Mouse (Mus musculus) forebrain, embryonic 10.5 days (tissue): ENCODE results near the gene Cacng2. TPM values are rescaled to one million over a fixed set of nuclear protein-coding genes. Genes with fewer than 3 reads are reported as not detected.

ENCODE experiments used
- DNase-seq: peaks from one replicate; pipeline ENCODE4 v3.0.0-alpha.2; 2017; ENCODE audit warnings: low spot score; ENCODE audit errors: extremely low spot score
- H3K27ac ChIP-seq: fragments of 300-500 bp; sonication (generic); 2 replicates; pipeline ENCODE4 v1.5.1; 2016; ENCODE audit warnings: mild to moderate bottlenecking
- H3K27me3 ChIP-seq: fragments of 300-500 bp; sonication (generic); 2 replicates; pipeline ENCODE4 v1.6.1; 2016; ENCODE audit warnings: mild to moderate bottlenecking; ENCODE audit not compliant: poor library complexity, severe bottlenecking
- H3K36me3 ChIP-seq: fragments of 300-500 bp; sonication (generic); replicated peaks from 2 replicates; pipeline ENCODE4 v1.6.1; 2016; ENCODE audit warnings: mild to moderate bottlenecking, moderate library complexity
- H3K4me1 ChIP-seq: fragments of 300-500 bp; sonication (generic); 2 replicates; pipeline ENCODE4 v1.6.1; 2016
- H3K4me3 ChIP-seq: fragments of 300-500 bp; sonication (generic); 2 replicates; pipeline ENCODE4 v1.5.1; 2016; ENCODE audit warnings: mild to moderate bottlenecking, moderate library complexity
- H3K9me3 ChIP-seq: fragments of 300-500 bp; sonication (generic); 2 replicates; pipeline ENCODE4 v1.6.1; 2016; ENCODE audit warnings: mild to moderate bottlenecking, moderate library complexity
- WGBS: fragments of 180-500 bp; shearing (Covaris S2); methylation state at CpG from one replicate; pipeline ENCODE4 v1.1.7; 2016; 5-methylcytosine and 5-hydroxymethylcytosine counted together
- polyA plus RNA-seq: library from polyadenylated mRNA; unstranded; fragments of >200 nt; fragmentation: Nextera tagmentation; extraction: Ambion mirVana; gene quantifications from 2 replicates; pipeline ENCODE4 v1.2.1, GENCODE M21; 2016

Cacng2 gene
- polyA plus RNA-seq, 1 experiment from 2014 or later, result 0.20 TPM

GRCm38 (mm10) chr15:77982195-77982939 lies 137.5 kb downstream of the Cacng2 start:
- peak; percentile 73 for DNase-seq
- 30% methylated on average over 18 of the region's 18 CpGs for WGBS
- Histone ChIP-seq H3K4me3 (no peak overlapping the region), H3K36me3 (no peaks in the 10 kb centered on the region), H3K27ac (no peak overlapping the region), H3K4me1 (no peaks in the 10 kb centered on the region), H3K27me3 (peaks cover 6% of the 10 kb centered on the region; the same call in 1 of the 2 replicates), H3K9me3 (no peaks in the 10 kb centered on the region)

DNA sequence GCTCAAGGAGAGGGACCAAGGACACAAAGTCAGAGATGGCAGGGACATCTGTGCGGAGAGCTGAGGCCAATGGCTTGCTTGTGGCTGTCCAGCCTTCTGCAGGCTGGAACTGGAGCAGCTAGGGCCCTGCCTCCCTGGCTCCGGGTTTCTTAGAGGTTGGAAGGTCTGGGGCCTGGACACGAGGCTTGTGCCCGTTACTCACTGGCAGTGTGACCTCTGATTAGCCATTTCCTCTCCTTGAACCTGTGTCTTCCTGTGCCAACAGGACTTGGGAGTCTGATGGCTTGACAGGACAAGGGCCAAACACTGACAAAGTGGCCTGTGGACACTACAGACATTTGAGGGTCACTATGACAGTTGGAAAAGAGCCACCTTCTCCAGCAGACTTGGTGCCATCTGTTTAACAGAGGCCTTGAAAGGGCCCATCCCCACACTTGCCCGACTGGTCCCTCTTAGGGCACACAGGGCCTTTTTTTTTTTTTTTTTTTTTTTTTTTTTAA lies 138.6 kb downstream of the Cacng2 start:
- H3K4me1 ChIP-seq, result no peaks in the 10 kb centered on the region
- H3K4me3 ChIP-seq, result no peak overlapping the region
- no peak for DNase-seq
- H3K36me3 ChIP-seq, result no peaks in the 10 kb centered on the region
- no peak overlapping the region for H3K27ac ChIP-seq
- peaks cover 6% of the 10 kb centered on the region; the same call in 1 of the 2 replicates for H3K27me3 ChIP-seq
- WGBS, result 63% methylated on average over 5 of the region's 5 CpGs
- H3K9me3 ChIP-seq, result no peaks in the 10 kb centered on the region

DNA sequence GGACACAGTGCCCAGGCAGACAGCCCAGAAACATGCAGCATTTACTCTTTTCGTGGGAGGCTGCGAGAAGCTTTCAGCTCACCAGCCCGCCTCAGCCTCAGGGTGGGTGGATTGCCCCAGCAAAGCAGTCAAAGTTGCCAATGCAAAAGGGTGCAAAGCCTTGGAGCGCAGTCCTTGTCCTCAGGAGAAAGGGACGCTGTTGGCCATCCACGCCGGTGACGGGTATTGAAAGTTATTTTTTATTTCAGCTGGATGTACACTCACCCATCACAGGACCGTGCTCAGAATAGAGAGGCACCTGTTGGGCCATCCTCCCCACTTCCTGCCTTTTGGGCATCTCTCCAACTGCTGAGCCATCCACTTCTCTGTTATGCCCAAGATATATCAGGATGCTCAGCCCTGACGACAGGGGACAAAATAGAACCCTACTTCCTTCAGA lies 140.4 kb downstream of the Cacng2 start:
- Histone ChIP-seq H3K9me3 (no peaks in the 10 kb centered on the region), H3K36me3 (no peaks in the 10 kb centered on the region), H3K27ac (no peak overlapping the region), H3K27me3 (peaks cover 6% of the 10 kb centered on the region; the same call in 1 of the 2 replicates), H3K4me1 (no peaks in the 10 kb centered on the region), H3K4me3 (no peak overlapping the region)
- WGBS, result 88% methylated on average over 10 of the region's 10 CpGs
- DNase-seq, result no peak

- no peaks in the 10 kb centered on the region for H3K4me1 ChIP-seq
- H3K9me3 ChIP-seq, result no peaks in the 10 kb centered on the region
- 70% methylated on average over 3 of the region's 3 CpGs for WGBS
- no peak overlapping the region for H3K4me3 ChIP-seq
- H3K27me3 ChIP-seq, result peaks cover 6% of the 10 kb centered on the region; the same call in 1 of the 2 replicates
- no peak overlapping the region for H3K27ac ChIP-seq
- no peaks in the 10 kb centered on the region for H3K36me3 ChIP-seq
- no peak for DNase-seq
Observed at GRCm38 (mm10) chr15:77977663-77978062, 142.2 kb downstream of the Cacng2 start.

DNA sequence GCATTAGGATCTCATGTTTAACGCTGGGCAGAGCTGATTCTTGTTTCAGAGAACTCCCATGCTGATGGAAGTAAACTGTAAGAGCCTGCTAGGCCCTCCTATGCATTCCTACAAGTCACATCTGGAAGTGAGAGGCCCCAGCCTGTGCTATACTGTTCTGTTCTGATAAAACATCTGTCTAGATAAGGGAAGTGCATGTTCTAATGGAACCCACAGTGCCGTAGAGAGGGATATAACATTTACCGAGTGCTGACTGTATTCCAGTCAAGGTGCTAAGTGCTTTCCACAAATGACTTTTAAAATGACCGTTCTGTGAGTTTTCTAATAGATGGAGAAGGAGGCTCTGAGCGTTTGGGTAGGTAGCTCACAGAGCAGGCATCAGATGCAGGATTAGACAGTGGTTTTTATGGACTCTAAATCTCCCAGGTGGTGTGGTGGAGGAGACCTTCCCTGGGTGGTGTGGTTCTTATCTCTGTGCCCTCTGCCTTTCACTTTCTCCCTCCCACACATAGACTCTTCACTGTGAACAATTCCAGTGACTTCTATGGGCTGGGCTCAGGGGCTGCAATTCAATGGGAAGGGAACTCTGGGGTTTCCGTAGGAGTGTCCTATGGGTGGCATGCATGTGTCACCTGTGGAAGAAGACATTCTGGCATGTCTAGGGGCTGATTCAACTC lies 145.5 kb downstream of the Cacng2 start:
- no peak for DNase-seq
- peaks cover 18% of the 10 kb centered on the region for H3K4me1 ChIP-seq
- H3K27me3 ChIP-seq, result no peaks in the 10 kb centered on the region
- 75% methylated on average over 6 of the region's 6 CpGs for WGBS
- no peaks in the 10 kb centered on the region for H3K9me3 ChIP-seq
- no peak overlapping the region for H3K27ac ChIP-seq
- no peak overlapping the region for H3K4me3 ChIP-seq
- H3K36me3 ChIP-seq, result no peaks in the 10 kb centered on the region

DNA sequence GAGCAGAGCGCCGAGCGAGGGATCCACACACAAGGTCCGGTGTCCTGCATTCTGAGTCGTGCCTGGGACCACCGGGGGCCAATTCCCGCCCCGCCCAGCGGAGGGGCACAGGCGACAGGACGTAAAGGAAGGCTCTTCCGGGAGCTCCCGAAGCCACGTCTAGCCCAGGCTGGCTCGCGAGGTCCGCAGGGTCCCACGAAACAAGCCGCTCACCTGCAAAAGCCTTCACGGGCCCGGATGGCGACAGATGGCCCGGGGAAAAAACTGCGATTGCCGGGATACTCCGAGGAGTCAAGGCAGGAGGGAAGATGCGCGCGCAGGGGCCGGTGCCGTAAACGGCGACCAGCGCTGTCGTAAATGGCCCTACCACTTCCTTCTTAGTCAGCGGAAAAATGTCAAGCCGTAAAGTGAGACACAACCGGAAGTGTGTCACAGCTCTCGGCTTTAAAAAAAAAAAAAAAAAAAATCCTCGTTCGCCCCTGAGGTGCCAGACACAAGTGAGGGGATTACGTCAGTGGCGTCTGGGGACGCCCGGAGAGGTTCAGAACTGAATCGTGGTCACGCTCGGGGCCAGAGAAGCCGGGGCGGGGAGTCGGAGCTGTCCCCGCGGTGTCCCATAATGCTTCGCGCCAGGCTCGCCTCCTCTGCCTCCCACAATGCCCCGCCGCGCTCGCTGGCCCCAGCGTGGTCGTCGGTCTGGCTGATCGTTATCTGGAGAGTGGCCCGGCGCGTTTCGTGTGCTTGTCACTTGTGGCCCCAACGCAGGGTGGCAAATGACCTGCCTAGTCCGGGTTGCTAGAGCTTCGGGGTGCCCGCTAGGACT lies 149.1 kb downstream of the Cacng2 start, which contains the start of gene Eif3d:
Gene Eif3d (minus strand): TSS at position 344 of the 823 bp plus-strand sequence.
- Histone ChIP-seq H3K9me3 (no peaks in the 10 kb centered on the region), H3K4me3 (peak within 1 kb of the TSS; percentile 94), H3K27ac (peak within 1 kb of the TSS; percentile 98), H3K27me3 (no peaks in the 10 kb centered on the region), H3K36me3 (peaks cover 36% of the 10 kb centered on the region), H3K4me1 (peaks cover 25% of the 10 kb centered on the region)
- 0% methylated on average over 72 of the region's 72 CpGs for WGBS
- peak; percentile 95 for DNase-seq

- no peaks in the 10 kb centered on the region for H3K9me3 ChIP-seq
- peak overlapping the region; percentile 98 for H3K27ac ChIP-seq
- H3K27me3 ChIP-seq, result no peaks in the 10 kb centered on the region
- H3K4me3 ChIP-seq, result peak overlapping the region; percentile 94
- 3% methylated on average over 15 of the region's 15 CpGs for WGBS
- H3K4me1 ChIP-seq, result peaks cover 25% of the 10 kb centered on the region
- DNase-seq, result no peak
- H3K36me3 ChIP-seq, result peaks cover 43% of the 10 kb centered on the region
Observed at GRCm38 (mm10) chr15:77969940-77970469, 149.8 kb downstream of the Cacng2 start.

GRCm38 (mm10) chr15:77965117-77965528 lies 154.7 kb downstream of the Cacng2 start:
- H3K36me3 ChIP-seq, result peaks cover 92% of the 10 kb centered on the region
- no peaks in the 10 kb centered on the region for H3K27me3 ChIP-seq
- no peak overlapping the region for H3K4me3 ChIP-seq
- no peak for DNase-seq
- H3K4me1 ChIP-seq, result peaks cover 13% of the 10 kb centered on the region
- WGBS, result 91% methylated on average over 9 of the region's 9 CpGs
- H3K27ac ChIP-seq, result no peak overlapping the region
- H3K9me3 ChIP-seq, result no peaks in the 10 kb centered on the region

GRCm38 (mm10) chr15:77962447-77962846 lies 157.4 kb downstream of the Cacng2 start:
- DNase-seq, result no peak
- Histone ChIP-seq H3K36me3 (peaks cover 97% of the 10 kb centered on the region), H3K4me3 (no peak overlapping the region), H3K4me1 (peaks cover 3% of the 10 kb centered on the region), H3K27ac (no peak overlapping the region), H3K9me3 (no peaks in the 10 kb centered on the region), H3K27me3 (peaks cover 9% of the 10 kb centered on the region; the same call in 1 of the 2 replicates)
- WGBS, result 95% methylated on average over 5 of the region's 5 CpGs

GRCm38 (mm10) chr15:77960693-77961092 lies 159.1 kb downstream of the Cacng2 start:
- WGBS, result 90% methylated on average over 6 of the region's 6 CpGs
- H3K36me3 ChIP-seq, result peaks cover 80% of the 10 kb centered on the region

DNA sequence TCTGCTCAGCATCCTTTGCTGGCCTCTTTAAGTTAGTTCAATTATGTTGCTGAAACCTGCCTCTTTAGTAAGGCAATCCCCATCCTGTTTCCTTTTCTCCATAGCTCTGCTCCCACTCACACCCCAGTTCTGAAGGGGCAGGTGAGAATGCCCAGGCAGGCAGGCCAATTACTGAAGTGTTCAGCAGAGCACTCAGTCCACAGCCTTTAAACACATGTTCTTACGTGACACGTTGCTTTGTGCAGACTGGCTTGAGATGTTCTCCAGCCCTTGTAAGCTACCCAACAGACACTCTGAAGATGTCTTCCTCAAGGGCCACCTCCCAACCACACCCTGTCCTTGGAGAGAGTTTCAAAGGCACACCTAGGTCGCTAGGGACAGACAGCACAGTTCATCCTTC lies 161.8 kb downstream of the Cacng2 start:
- Histone ChIP-seq H3K9me3 (no peaks in the 10 kb centered on the region), H3K4me3 (no peak overlapping the region)
- 65% methylated on average over 3 of the region's 3 CpGs for WGBS

More at GRCm38 (mm10) chr15:77960693-77961092, 159.1 kb downstream of the Cacng2 start:
- H3K27me3 ChIP-seq, result peaks cover 20% of the 10 kb centered on the region
- no peak overlapping the region for H3K4me3 ChIP-seq
- no peaks in the 10 kb centered on the region for H3K9me3 ChIP-seq
- no peak for DNase-seq
- H3K27ac ChIP-seq, result no peak overlapping the region
- peaks cover 20% of the 10 kb centered on the region for H3K4me1 ChIP-seq

GRCm38 (mm10) chr15:77957625-77958024 lies 162.2 kb downstream of the Cacng2 start:
- Histone ChIP-seq H3K36me3 (peaks cover 62% of the 10 kb centered on the region), H3K4me3 (no peak overlapping the region), H3K9me3 (no peaks in the 10 kb centered on the region), H3K4me1 (peaks cover 36% of the 10 kb centered on the region), H3K27me3 (peaks cover 38% of the 10 kb centered on the region), H3K27ac (no peak overlapping the region)
- WGBS, result 50% methylated on average over 5 of the region's 5 CpGs
- DNase-seq, result no peak

More for the DNA sequence above, 161.8 kb downstream of the Cacng2 start:
- Histone ChIP-seq H3K27me3 (peaks cover 38% of the 10 kb centered on the region), H3K4me1 (peaks cover 36% of the 10 kb centered on the region), H3K27ac (no peak overlapping the region), H3K36me3 (peaks cover 62% of the 10 kb centered on the region)
- DNase-seq, result no peak
